Mouse (Mus musculus): ENCODE measurements around the gene Synj2.

Gene Synj2

GRCm38 (mm10) chr17:5941230-5942043 is at the start of gene Synj2:
Synj2 (plus strand) TSS chr17:5941280.
- DNase-seq, result no peak

GRCm38 (mm10) chr17:5891933-5892683 is 49.0 kb upstream of the Synj2 start:
- DNase-seq, result no peak

- DNase-seq, result no peak
Observed at GRCm38 (mm10) chr17:5893092-5893491, 48.0 kb upstream of the Synj2 start.

GRCm38 (mm10) chr17:5893574-5894148 is 47.4 kb upstream of the Synj2 start:
- no peak for DNase-seq

- no peak for DNase-seq
Observed at GRCm38 (mm10) chr17:5896066-5896465, 45.0 kb upstream of the Synj2 start.

DNA sequence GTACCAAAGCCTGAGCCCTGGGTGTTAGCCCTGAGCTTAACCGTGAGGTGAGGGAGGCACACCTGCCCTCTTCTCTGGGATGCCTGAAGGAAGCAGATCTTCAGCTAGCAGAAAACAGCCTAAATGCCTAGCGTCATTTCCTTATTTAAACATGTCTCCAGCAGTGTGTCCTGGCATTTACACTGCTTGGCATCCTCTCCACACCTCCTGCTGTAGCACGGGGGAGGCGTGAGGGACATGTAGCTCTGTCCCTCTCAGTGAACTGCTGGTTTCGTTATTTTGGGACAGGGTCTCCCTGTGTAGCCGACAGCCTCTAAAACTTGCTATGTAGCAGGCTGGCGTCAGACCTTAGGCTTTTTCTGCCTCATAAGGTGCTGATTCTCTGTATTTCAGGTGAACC is 44.5 kb upstream of the Synj2 start:
- DNase-seq, result peak; percentile 27

- DNase-seq, result no peak
Observed at GRCm38 (mm10) chr17:5897326-5898200, 43.5 kb upstream of the Synj2 start.

DNA sequence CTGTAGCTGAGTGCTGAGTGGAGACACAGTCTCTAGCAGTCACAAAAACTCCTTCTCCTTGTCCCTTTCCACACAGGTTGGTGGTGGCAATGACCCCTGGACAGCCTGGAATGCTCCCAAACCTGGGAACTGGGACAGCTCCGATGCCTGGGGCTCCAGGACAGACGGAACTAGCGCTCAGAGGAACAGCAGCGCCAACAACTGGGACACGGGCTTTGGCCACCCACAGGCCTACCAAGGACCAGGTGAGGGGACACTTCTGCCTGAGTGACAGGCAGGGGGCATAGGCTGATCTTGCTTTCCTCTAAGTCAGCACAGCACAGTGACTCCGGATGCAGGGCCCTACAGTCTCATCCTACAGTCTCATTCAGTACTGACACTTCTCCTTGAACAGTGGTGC is 41.8 kb upstream of the Synj2 start:
- DNase-seq, result no peak

GRCm38 (mm10) chr17:5901381-5901780 is 39.7 kb upstream of the Synj2 start:
- no peak for DNase-seq

DNA sequence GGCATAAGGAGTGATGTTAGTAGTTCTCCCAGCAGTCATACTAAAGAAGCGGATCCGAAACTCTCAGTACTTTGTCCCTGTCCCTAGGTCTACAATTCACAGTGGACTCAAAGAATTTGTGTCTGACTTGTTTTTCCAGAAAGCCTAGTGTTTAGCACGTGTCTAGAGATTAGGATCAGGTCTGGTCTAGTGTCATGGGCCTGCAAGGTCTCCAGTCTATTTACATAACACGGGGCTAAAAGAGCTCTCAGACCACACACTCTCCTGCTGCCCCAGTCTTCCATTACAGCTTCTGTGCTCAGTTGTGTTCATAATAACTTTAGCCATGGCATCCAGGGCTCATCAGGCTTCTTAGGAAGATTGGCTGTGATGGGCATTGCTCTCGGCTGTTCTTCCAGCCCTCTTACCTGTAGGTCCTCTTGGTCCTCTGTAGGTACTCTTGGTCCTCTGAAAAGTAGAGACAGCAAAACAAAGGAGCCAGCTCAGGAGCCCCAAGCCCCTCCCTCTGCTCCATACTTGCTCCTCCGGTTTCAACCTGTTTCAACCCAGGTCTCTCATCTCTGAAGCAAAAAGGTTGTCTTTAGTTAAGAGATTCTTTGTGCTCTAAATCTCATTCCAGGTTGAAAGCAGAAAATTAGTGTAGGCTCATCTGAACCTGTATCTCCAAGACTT is 37.3 kb upstream of the Synj2 start:
- DNase-seq, result no peak

GRCm38 (mm10) chr17:5909681-5910080 is 31.4 kb upstream of the Synj2 start:
- DNase-seq, result no peak

DNA sequence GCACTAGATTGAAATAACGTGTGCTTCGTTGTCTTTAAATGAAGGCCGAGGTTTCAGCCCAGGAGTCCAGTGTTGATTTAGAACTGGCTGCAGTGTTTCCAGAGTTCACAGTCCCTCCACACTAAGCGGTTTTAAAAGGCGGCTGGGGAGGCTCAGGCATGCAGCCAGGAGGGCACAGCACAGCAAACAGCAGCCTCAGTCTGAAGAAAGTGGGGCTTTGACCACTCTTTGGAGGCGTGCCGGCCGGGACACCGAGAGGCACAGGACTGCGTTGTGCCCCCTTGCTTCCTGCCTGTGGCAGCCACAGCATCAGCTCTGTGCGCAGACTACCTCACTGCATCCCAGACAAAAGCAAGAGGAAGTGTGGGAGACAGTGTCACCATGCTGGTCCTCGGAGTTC is 29.5 kb upstream of the Synj2 start:
- DNase-seq, result no peak

DNA sequence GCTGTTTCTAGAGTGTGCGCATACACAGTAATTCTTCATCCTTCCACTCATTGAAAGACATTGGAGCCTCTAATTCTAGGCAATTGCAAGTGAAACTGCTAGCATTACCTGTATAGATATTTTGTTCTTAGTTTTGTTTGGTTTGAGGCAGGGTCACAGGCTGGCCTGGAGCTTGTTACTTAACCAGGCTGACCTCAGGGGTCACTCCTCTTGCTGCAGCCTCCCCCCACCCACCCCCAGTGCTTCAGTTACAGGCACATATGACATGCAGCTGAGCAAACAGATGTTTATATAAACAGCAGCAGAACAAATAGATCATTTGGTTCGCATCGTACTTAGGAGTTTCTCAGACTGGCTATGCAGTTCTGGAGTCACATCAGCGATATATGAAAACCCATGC is 28.3 kb upstream of the Synj2 start:
- DNase-seq, result no peak

- DNase-seq, result no peak
Observed at GRCm38 (mm10) chr17:5914217-5914616, 26.9 kb upstream of the Synj2 start.

DNA sequence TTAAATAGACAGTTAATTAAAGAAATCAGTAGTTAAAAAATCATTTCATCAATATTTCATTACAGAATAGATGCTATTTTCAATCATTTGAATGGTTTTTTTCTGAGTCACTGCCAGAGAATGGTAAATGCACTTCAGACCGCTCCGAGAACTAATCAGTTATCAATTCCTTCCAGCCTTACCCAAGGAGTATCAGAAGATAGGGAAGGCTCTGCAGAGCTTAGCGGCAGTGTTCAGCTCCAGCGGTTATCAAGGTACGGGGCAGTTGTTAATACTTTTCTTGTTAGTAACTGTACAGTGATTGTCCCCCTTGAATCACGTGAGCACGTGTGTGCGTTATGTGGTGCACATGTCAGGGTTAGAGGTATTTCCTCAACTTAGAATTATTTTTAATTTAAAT is 19.1 kb upstream of the Synj2 start:
- no peak for DNase-seq

GRCm38 (mm10) chr17:5923281-5923680 is 17.8 kb upstream of the Synj2 start:
- no peak for DNase-seq

DNA sequence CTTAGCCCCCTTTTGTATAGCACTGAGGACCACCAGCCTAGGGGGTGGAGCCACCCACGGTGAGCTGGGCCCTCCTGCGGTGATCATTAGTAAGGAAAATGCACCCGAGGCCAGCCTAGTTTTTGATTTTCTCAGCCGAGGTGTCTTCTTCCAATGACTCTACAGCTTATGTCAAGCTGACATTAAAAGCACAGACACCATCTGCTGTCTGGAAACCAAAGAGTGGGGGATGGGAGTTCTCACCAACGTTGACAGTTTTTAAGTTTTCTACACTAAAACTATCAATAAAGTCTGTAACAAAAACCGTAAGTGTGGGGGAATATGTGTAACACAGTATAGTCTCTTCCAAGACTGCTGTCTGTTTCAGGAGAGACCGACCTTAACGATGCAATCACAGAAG is 16.8 kb upstream of the Synj2 start:
- no peak for DNase-seq

GRCm38 (mm10) chr17:5926710-5927109 is 14.4 kb upstream of the Synj2 start:
- DNase-seq, result no peak

- DNase-seq, result no peak
Observed at GRCm38 (mm10) chr17:5929031-5929430, 12.0 kb upstream of the Synj2 start.

GRCm38 (mm10) chr17:5932161-5932560 is 8.9 kb upstream of the Synj2 start:
- DNase-seq, result no peak

- DNase-seq, result peak; percentile 72
Observed at GRCm38 (mm10) chr17:5934554-5935324, 6.3 kb upstream of the Synj2 start.

DNA sequence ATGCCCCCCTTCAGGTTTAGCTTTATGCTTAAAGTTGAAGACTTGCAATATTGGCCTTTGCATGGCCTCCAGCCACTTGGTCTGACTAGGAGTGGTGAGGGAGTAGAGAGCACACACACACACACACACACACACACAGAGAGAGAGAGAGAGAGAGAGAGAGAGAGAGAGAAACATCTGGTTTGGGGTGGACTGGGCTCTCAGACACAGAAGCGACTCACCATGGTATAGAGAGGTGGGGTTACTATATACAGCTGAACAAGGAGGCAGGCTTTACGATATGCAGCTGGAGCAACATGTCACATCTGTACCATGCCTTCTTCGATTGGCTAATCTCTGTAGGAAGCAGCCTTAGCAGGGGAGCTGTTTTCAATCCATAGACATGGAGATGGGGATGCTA is 5.4 kb upstream of the Synj2 start:
- DNase-seq, result no peak
